Mouse (Mus musculus) layer of hippocampus, adult 9-10 months (tissue): Measurements from ENCODE around the gene Olfr62.

ENCODE experiments used
- DNase-seq: peaks from one replicate; pipeline ENCODE4 v3.0.0; 2022; ENCODE audit warnings: low spot score

Olfr62 gene

GRCm38 (mm10) chr4:118658652-118659051 lies at the start of gene Olfr62:
Gene Olfr62, plus strand, starts transcription at chr4:118658952.
- no peak for DNase-seq

GRCm38 (mm10) chr4:118609836-118610235 lies 48.9 kb upstream of the Olfr62 start:
- no peak for DNase-seq

GRCm38 (mm10) chr4:118612619-118613018 lies 46.1 kb upstream of the Olfr62 start:
- DNase-seq = no peak

- no peak for DNase-seq
Observed at GRCm38 (mm10) chr4:118615412-118615811, 43.3 kb upstream of the Olfr62 start.

GRCm38 (mm10) chr4:118620279-118620966 lies 38.3 kb upstream of the Olfr62 start, which contains the start of the genes Cfap57 and Ebna1bp2:
Gene Cfap57, minus strand, starts transcription at chr4:118620777.
Gene Ebna1bp2, plus strand, starts transcription at chr4:118620799.
- DNase-seq = peak; percentile 91

- no peak for DNase-seq
Observed at GRCm38 (mm10) chr4:118620967-118621320, 37.8 kb upstream of the Olfr62 start.

GRCm38 (mm10) chr4:118621781-118622180 lies 37.0 kb upstream of the Olfr62 start:
- DNase-seq = no peak

- no peak for DNase-seq
Observed at GRCm38 (mm10) chr4:118630261-118630660, 28.5 kb upstream of the Olfr62 start.

GRCm38 (mm10) chr4:118642346-118643190 lies 16.2 kb upstream of the Olfr62 start:
- DNase-seq = no peak

- peak; percentile 59 for DNase-seq
Observed at GRCm38 (mm10) chr4:118645234-118645633, 13.5 kb upstream of the Olfr62 start.

GRCm38 (mm10) chr4:118687086-118687485 lies 28.3 kb downstream of the Olfr62 start:
- no peak for DNase-seq

- no peak for DNase-seq
Observed at GRCm38 (mm10) chr4:118692412-118692973, 33.7 kb downstream of the Olfr62 start, which contains the start of gene Olfr1342. Gene Olfr1342, minus strand, starts transcription at chr4:118692756.

GRCm38 (mm10) chr4:118693812-118694211 lies 35.1 kb downstream of the Olfr62 start:
- DNase-seq = no peak

- DNase-seq = no peak
Observed at GRCm38 (mm10) chr4:118703223-118703622, 44.5 kb downstream of the Olfr62 start, which contains the start of gene Olfr1341. Gene Olfr1341, plus strand, starts transcription at chr4:118703523.

GRCm38 (mm10) chr4:118708086-118708485 lies 49.3 kb downstream of the Olfr62 start:
- DNase-seq = no peak

- DNase-seq = no peak
Observed at GRCm38 (mm10) chr4:118711656-118712055, 52.9 kb downstream of the Olfr62 start.
